Mouse (Mus musculus) limb, embryonic 10.5 days (tissue): ENCODE data around the gene Tifab. TPM values are rescaled to one million over a fixed set of nuclear protein-coding genes. Genes with fewer than 3 reads are reported as not detected.

Source experiments
- DNase-seq: peaks from one replicate; pipeline ENCODE4 v3.0.0-alpha.2; 2017; ENCODE audit warnings: low spot score
- H3K27ac ChIP-seq: fragments of 300-500 bp; sonication (generic); 2 replicates; pipeline ENCODE4 v1.5.1; 2016; ENCODE audit warnings: mild to moderate bottlenecking
- H3K27me3 ChIP-seq: fragments of 300-500 bp; sonication (generic); 2 replicates; pipeline ENCODE4 v1.6.1; 2016; ENCODE audit warnings: low read depth, mild to moderate bottlenecking; ENCODE audit not compliant: poor library complexity, severe bottlenecking
- H3K36me3 ChIP-seq: fragments of 300-500 bp; sonication (generic); 2 replicates; pipeline ENCODE4 v1.6.1; 2016; ENCODE audit warnings: mild to moderate bottlenecking, moderate library complexity
- H3K4me1 ChIP-seq: fragments of 300-500 bp; sonication (generic); 2 replicates; pipeline ENCODE4 v1.6.1; 2016
- H3K4me3 ChIP-seq: fragments of 300-500 bp; sonication (generic); 2 replicates; pipeline ENCODE4 v1.5.1; 2016; ENCODE audit warnings: mild to moderate bottlenecking, moderate library complexity
- H3K9me3 ChIP-seq: fragments of 300-500 bp; sonication (generic); replicated peaks from 2 replicates; pipeline ENCODE4 v1.6.1; 2016; ENCODE audit warnings: mild to moderate bottlenecking
- WGBS: fragments of 180-500 bp; shearing (Covaris S2); methylation state at CpG from one replicate; pipeline ENCODE4 v1.1.7; 2016; 5-methylcytosine and 5-hydroxymethylcytosine counted together
- polyA plus RNA-seq: library from polyadenylated mRNA; unstranded; fragments of >200 nt; fragmentation: Nextera tagmentation; extraction: Ambion mirVana; gene quantifications from 2 replicates; pipeline ENCODE4 v1.2.1, GENCODE M21; 2016

Tifab gene
- polyA plus RNA-seq, 1 experiment from 2014 or later: 1.2 TPM

DNA sequence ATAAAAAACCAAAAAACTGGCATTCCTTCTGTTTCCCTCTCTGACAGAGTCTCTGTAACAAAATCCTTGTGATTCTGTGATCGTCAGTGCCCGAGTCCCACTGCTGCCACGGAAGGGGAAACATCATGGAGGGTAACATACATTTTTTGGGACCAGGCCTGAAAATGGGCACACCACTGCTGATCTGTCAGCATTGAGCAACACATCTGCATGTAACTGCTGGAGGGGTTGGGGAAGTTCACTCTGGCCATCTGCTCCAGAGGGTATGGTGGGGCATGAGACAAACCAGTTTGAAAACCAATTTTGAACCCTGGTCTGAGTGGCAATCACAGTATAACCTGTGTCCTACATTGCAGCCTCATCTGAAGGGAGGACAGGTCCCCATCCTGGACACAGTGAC, 49.1 kb downstream of the Tifab start:
- WGBS: 96% methylated on average over 3 of the region's 3 CpGs
- Histone ChIP-seq H3K27ac (no peak overlapping the region), H3K36me3 (peaks cover 90% of the 10 kb centered on the region), H3K4me1 (peaks cover 34% of the 10 kb centered on the region), H3K9me3 (no peaks in the 10 kb centered on the region), H3K4me3 (no peak overlapping the region), H3K27me3 (no peaks in the 10 kb centered on the region)
- DNase-seq: no peak

DNA sequence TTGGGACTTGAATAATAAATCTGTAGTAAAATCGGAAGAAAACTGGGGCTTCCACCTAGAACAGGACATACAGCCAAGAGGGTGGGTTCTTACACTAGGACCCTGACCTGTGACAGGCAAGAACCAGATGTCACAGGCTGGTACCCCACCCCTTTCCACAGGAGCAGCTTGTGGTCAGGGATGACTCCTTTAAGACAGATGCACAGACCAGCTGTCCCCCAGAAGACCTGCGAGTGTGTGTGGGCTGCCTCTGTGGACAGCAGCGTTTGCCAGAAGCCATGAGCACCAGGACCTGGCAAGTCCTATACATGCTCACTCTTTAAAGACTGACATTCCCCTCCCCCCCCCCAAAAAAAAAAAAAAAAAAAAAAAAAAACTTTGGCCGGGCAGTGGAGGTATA, 49.7 kb downstream of the Tifab start:
- Histone ChIP-seq H3K4me1 (peaks cover 28% of the 10 kb centered on the region), H3K27me3 (no peaks in the 10 kb centered on the region), H3K27ac (no peak overlapping the region), H3K9me3 (no peaks in the 10 kb centered on the region), H3K36me3 (peaks cover 96% of the 10 kb centered on the region), H3K4me3 (no peak overlapping the region)
- WGBS: 92% methylated on average over 4 of the region's 4 CpGs
- no peak for DNase-seq

DNA sequence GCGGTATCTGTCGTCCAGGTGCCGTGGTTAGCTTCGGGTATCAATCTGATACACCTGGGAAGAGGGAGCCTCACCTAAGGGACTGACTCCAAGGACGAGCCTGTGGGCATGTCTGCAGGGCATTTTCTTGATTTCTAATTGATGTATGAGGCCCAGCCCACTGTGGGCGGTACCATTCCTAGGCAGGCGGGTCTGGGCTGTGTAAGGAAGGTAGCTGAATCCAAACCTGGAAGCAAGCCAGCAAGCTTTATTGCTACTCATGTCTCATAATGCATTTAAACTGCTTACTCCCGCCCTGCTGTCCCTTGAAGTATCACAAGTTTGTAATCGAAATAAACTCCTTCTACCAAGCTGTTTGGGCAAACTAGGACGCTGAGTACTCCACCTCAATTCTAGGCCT, 53.1 kb downstream of the Tifab start:
- Histone ChIP-seq H3K9me3 (no peaks in the 10 kb centered on the region), H3K36me3 (peaks cover 100% of the 10 kb centered on the region), H3K4me1 (no peaks in the 10 kb centered on the region), H3K4me3 (no peak overlapping the region), H3K27ac (no peak overlapping the region), H3K27me3 (no peaks in the 10 kb centered on the region)
- 93% methylated on average over 10 of the region's 10 CpGs for WGBS
- DNase-seq: no peak

Other genes starting within 250 kb of the Tifab start
- 642 and 645 TPM in 2 replicates for gene H2afy, start 42.5 kb downstream of the Tifab start, polyA plus RNA-seq
- 0.11 TPM in 1 of 2 replicates, not detected in the other for gene Neurog1, start 73.3 kb upstream of the Tifab start, polyA plus RNA-seq
- gene Cxcl14, start 117.7 kb upstream of the Tifab start, polyA plus RNA-seq: 29.8 and 112 TPM in 2 replicates
- not detected in 2 replicates for gene Gm3045, start 247.7 kb upstream of the Tifab start, polyA plus RNA-seq